Mouse (Mus musculus) limb, embryonic 14.5 days (tissue): ENCODE data around the gene Faap20. TPM values are rescaled to one million over a fixed set of nuclear protein-coding genes. Genes with fewer than 3 reads are reported as not detected.

Experiments used
- ATAC-seq: fragments of 200-750 bp; cut with Nextera tagmentation; 2 replicates; pipeline ENCODE4 v1.8.0; 2017; ENCODE audit warnings: low read depth, moderate number of reproducible peaks, moderate TSS enrichment; ENCODE audit not compliant: low FRiP score
- DNase-seq: peaks from one replicate; pipeline ENCODE4 v3.0.0-alpha.2; 2015; ENCODE audit warnings: low spot score
- H3K27ac ChIP-seq: fragments of 300-500 bp; sonication (generic); replicated peaks from 2 replicates; pipeline ENCODE4 v1.5.1; 2014; ENCODE audit warnings: low read depth, mild to moderate bottlenecking, low read length, moderate library complexity, mixed read lengths
- H3K27me3 ChIP-seq: fragments of 300-500 bp; sonication (generic); 2 replicates; pipeline ENCODE4 v1.6.1; 2014; ENCODE audit warnings: low read length, mixed read lengths; ENCODE audit not compliant: control insufficient read depth, insufficient read depth
- H3K36me3 ChIP-seq: fragments of 300-500 bp; sonication (generic); 2 replicates; pipeline ENCODE4 v1.6.1; 2014; ENCODE audit warnings: mild to moderate bottlenecking, low read length, moderate library complexity, mixed read lengths; ENCODE audit not compliant: control insufficient read depth, insufficient read depth
- H3K4me1 ChIP-seq: fragments of 300-500 bp; sonication (generic); 2 replicates; pipeline ENCODE4 v1.6.1; 2014; ENCODE audit warnings: antibody characterized with exemption, low read length, mixed read lengths; ENCODE audit not compliant: control insufficient read depth, insufficient read depth
- H3K4me2 ChIP-seq: fragments of 300-500 bp; sonication (generic); replicated peaks from 2 replicates; pipeline ENCODE4 v1.6.1; 2014; ENCODE audit warnings: low read depth, mild to moderate bottlenecking, low read length, moderate library complexity; ENCODE audit not compliant: severe bottlenecking
- H3K4me3 ChIP-seq: fragments of 300-500 bp; sonication (generic); replicated peaks from 2 replicates; pipeline ENCODE4 v1.5.1; 2014; ENCODE audit warnings: low read length
- H3K9ac ChIP-seq: fragments of 300-500 bp; sonication (generic); 2 replicates; pipeline ENCODE4 v1.6.1; 2014; ENCODE audit warnings: mild to moderate bottlenecking, low read depth, low read length, moderate library complexity; ENCODE audit not compliant: severe bottlenecking
- H3K9me3 ChIP-seq: fragments of 300-500 bp; sonication (generic); 2 replicates; pipeline ENCODE4 v1.6.1; 2016; ENCODE audit warnings: low read length; ENCODE audit not compliant: control insufficient read depth
- POLR2A ChIP-seq: fragments of 200-500 bp; IDR thresholded peaks from 2 replicates; pipeline ENCODE4 v1.8.0; 2012; ENCODE audit warnings: inconsistent platforms, mild to moderate bottlenecking, moderate library complexity, borderline replicate concordance; ENCODE audit not compliant: insufficient read depth, insufficient read length; ENCODE audit errors: extremely low read depth
- WGBS: fragments of 180-500 bp; shearing (Covaris S2); extraction: QIAGEN DNeasy Blood & Tissue Kit; methylation state at CpG from one replicate; pipeline ENCODE4 v1.1.7; 2014; 5-methylcytosine and 5-hydroxymethylcytosine counted together
- polyA plus RNA-seq, 2 experiments: library from polyadenylated mRNA; depleted of rRNA in 1 of 2; stranded (reverse) in 1 of 2; unstranded in 1 of 2; fragments of >200 nt; fragmentation: Nextera tagmentation in 1 of 2; extraction: Ambion mirVana in 1 of 2; gene quantifications; 2 replicates each; pipeline versions ENCODE4 v1.2.1 to v1.2.3; 2012 to 2014

Gene Faap20
- polyA plus RNA-seq, 2 experiments, result 64.6 to 72.5 TPM

DNA sequence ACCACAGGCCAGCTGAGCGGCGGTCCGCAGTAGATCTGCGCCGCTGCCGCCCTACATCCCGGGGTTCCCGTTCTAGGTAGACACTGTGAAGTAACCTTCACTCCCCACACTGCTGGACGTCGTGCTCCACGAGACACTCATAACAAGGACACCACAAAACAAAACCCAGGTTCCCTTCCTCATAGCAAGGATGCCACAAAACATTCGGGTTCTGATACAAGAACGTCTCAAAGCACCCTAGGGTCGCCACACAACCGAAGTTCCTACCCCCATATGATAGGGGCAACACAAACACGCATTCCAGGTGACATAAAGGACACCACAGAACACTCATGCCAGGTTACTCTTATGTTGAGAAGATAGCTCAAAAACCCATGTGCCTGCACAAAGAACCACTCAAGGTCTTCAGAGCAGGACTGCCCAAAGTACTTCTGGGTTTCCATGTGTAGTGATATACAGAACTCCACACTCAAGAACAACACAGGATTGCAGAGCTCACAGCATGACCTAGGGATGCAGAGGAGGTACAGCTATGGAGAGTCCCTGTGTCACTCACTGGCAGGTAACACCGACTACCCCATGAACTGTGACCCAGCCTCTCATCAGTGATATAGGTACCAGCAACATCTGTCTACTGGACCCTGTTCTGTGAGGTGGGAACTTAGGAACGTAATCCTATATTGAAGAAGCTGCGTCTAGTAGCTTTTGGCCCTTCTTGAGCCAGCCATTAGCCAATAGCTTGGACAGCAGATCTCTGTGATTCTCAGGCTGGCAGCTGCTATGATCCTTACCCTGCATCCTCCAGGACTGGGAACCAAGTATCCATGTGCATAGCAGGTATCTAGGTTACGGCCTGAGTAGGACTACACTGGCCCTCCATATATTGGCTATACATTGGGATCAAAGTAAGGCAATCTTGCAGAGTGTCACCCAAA lies 25.7 kb upstream of the Faap20 start:
- Histone ChIP-seq H3K27ac (peak overlapping the region; percentile 94), H3K4me3 (peak overlapping the region; percentile 37), H3K4me1 (peaks cover 19% of the 10 kb centered on the region), H3K9ac (peak overlapping the region; percentile 94), H3K4me2 (peak overlapping the region; percentile 65), H3K27me3 (no peaks in the 10 kb centered on the region), H3K36me3 (peaks cover 17% of the 10 kb centered on the region), H3K9me3 (no peaks in the 10 kb centered on the region)
- WGBS, result 34% methylated on average over 20 of the region's 20 CpGs
- no peak for ATAC-seq
- DNase-seq, result no peak
- TF ChIP-seq POLR2A, result no peak; the same call in 1 of the 2 replicates

GRCm38 (mm10) chr4:155225918-155226317 lies 23.7 kb upstream of the Faap20 start:
- Histone ChIP-seq H3K27me3 (no peaks in the 10 kb centered on the region), H3K9ac (no peak overlapping the region), H3K36me3 (peaks cover 9% of the 10 kb centered on the region), H3K4me3 (no peak overlapping the region), H3K4me2 (no peak overlapping the region), H3K4me1 (peaks cover 5% of the 10 kb centered on the region), H3K27ac (no peak overlapping the region), H3K9me3 (no peaks in the 10 kb centered on the region)
- DNase-seq (no peak), ATAC-seq (no peak)
- no peak for TF ChIP-seq POLR2A
- 79% methylated on average over 5 of the region's 5 CpGs for WGBS

DNA sequence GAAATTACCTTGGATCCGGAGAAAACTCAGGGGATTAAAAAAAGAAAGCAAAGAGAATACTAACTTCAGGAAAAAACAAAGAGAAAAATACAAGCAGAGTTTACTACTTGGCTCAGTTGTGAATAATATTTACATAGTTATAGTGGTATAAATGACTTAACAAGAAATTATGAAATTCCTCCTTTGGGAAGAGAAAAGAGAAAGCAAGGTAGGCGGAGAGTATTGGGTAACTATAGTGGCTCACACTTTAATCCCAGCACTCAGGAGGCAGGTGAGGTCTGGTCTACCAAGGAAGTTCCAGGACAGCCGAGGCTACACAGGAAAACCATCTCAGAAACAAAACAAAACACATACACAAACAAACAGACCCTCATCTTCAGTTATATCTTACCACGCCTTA lies 21.6 kb upstream of the Faap20 start:
- H3K4me3 ChIP-seq, result no peak overlapping the region
- H3K27ac ChIP-seq, result no peak overlapping the region
- no peaks in the 10 kb centered on the region for H3K27me3 ChIP-seq
- H3K9me3 ChIP-seq, result no peaks in the 10 kb centered on the region
- 87% methylated on average over 4 of the region's 4 CpGs for WGBS
- peaks cover 19% of the 10 kb centered on the region for H3K4me1 ChIP-seq
- no peak overlapping the region for H3K4me2 ChIP-seq
- H3K9ac ChIP-seq, result no peak overlapping the region
- DNase-seq, result no peak
- no peak for TF ChIP-seq POLR2A
- H3K36me3 ChIP-seq, result no peaks in the 10 kb centered on the region
- no peak for ATAC-seq

DNA sequence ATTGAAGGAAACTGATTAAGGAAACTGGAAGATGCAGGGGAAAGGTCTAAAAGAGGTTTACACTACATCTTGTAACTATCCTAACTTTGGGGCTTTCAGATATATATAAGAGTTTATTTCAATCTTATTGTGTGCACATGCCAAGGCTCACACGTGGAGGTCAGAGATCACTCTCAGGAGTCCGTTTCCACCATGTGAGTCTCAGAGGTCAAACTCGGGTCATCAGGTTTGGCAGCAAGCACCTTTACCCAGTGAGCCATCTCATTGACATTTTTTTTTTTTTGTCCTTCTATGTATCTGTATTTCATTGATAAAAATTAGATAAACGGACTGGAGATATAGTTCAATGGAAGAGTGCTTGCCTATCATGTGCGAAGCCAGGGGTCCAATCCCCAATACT lies 21.1 kb upstream of the Faap20 start:
- Histone ChIP-seq H3K4me1 (peaks cover 23% of the 10 kb centered on the region), H3K9ac (no peak overlapping the region), H3K9me3 (no peaks in the 10 kb centered on the region), H3K27me3 (no peaks in the 10 kb centered on the region), H3K36me3 (no peaks in the 10 kb centered on the region), H3K4me2 (no peak overlapping the region), H3K27ac (no peak overlapping the region), H3K4me3 (no peak overlapping the region)
- ATAC-seq, result no peak
- no peak for DNase-seq
- 77% methylated on average over 5 of the region's 5 CpGs for WGBS
- TF ChIP-seq POLR2A, result no peak

DNA sequence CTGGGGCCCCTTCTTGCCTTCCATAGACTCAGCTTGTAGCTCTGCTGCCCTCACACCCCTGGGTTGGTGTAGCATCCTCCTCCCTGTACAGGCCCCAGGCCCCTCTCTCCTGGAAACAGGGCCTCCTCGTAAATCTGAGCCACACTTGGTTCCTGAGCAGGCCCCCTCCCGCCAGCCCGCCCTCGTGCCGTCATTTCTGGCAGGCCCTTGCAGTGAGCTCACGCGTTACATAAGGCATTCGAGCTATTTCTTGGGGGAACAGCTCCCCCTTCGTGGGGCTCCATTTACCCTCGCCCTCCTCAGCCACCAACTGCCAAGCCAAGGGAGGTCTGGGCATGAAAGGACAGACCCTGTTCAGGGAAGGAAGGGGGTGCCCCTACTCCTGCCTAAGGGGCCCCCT lies 15.7 kb upstream of the Faap20 start:
- peak; percentile 95 for DNase-seq
- H3K9ac ChIP-seq, result peak overlapping the region; percentile 28; the same call in 1 of the 2 replicates
- H3K9me3 ChIP-seq, result no peaks in the 10 kb centered on the region
- peaks cover 71% of the 10 kb centered on the region for H3K4me1 ChIP-seq
- H3K4me2 ChIP-seq, result peak overlapping the region; percentile 44
- H3K4me3 ChIP-seq, result 0 out of 2 replicates have a peak overlapping the region, but pooled peaks have one; percentile 4
- H3K36me3 ChIP-seq, result no peaks in the 10 kb centered on the region
- ATAC-seq, result peak; percentile 89
- TF ChIP-seq POLR2A, result 0 out of 2 replicates have a peak, but pooled peaks have one; percentile 23
- no peaks in the 10 kb centered on the region for H3K27me3 ChIP-seq
- peak overlapping the region; percentile 99 for H3K27ac ChIP-seq
- 0% methylated on average over 10 of the region's 10 CpGs for WGBS
